Mouse (Mus musculus): ENCODE measurements around the gene 2010315B03Rik. TPM values are rescaled to one million over a fixed set of nuclear protein-coding genes. Genes with fewer than 3 reads are reported as not detected.

The 2010315B03Rik gene
- polyA plus RNA-seq, 1 experiment from 2014 or later = 10.5 TPM

Other genes with a start within 250 kb of the 2010315B03Rik start
- gene Ccr2, start 210.7 kb downstream of the 2010315B03Rik start, polyA plus RNA-seq (2015; fragmentation: Nextera tagmentation; extraction: Ambion mirVana) = 2.1 and 2.8 TPM in 2 replicates
- 0.89 and 1.7 TPM in 2 replicates for gene Ccr5, start 191.2 kb downstream of the 2010315B03Rik start, polyA plus RNA-seq (2015; fragmentation: Nextera tagmentation; extraction: Ambion mirVana)
- gene Ppp2r3d, start 164.2 kb upstream of the 2010315B03Rik start, polyA plus RNA-seq (2015; fragmentation: Nextera tagmentation; extraction: Ambion mirVana) = 143 TPM in 2 replicates
- not detected in 2 replicates for gene Gm21836, start 181.1 kb upstream of the 2010315B03Rik start, polyA plus RNA-seq (2015; fragmentation: Nextera tagmentation; extraction: Ambion mirVana)